Comparison of ENCODE assay signal across 8 mouse cellular contexts in genomic region chr8:84697166-84698130, GRCm38 (mm10). TPM values are rescaled to one million over a fixed set of nuclear protein-coding genes. Genes with fewer than 3 reads are reported as not detected.
DNase-seq lines count a peak whose midpoint lies in the region; ATAC-seq and TF ChIP-seq lines count a peak whose summit lies in the region.

No protein-coding gene starts in this region.

- peak; percentile 69 for TF ChIP-seq CTCF in gastrocnemius, adult 2 months (IDR thresholded peaks at IDR 0.05)
- TF ChIP-seq CTCF in bone marrow macrophage, adult 2 months (IDR thresholded peaks at IDR 0.05; ENCODE audit: low read depth, low read length): 0 out of 2 replicates have a peak, but pooled peaks have one; percentile 29

- ATAC-seq in midbrain, embryonic 14.5 days (ENCODE audit: low FRiP score, low TSS enrichment): no peak
- ATAC-seq in midbrain, embryonic 13.5 days: no peak
- ATAC-seq in erythroid progenitor cell, adult 5-6 weeks (replicated peaks; ENCODE audit: low FRiP score, poor library complexity, severe bottlenecking): no peak

- H3K4me3 ChIP-seq in gastrocnemius, adult 2 months: no peak overlapping the region
- no peak overlapping the region for H3K4me3 ChIP-seq in midbrain, embryonic 14.5 days (replicated peaks; ENCODE audit: low read depth, low read length)
- no peak overlapping the region for H3K4me3 ChIP-seq in midbrain, embryonic 13.5 days (replicated peaks)
- no peak overlapping the region for H3K4me3 ChIP-seq in bone marrow macrophage, adult 2 months (ENCODE audit: insufficient read depth, low read length)

- H3K4me1 ChIP-seq in midbrain, embryonic 14.5 days (ENCODE audit: control insufficient read depth, insufficient read depth, low read length): no peaks in the 10 kb centered on the region
- no peaks in the 10 kb centered on the region; the same call in 1 of the 2 replicates for H3K4me1 ChIP-seq in midbrain, embryonic 13.5 days (replicated peaks)
- peaks cover 26% of the 10 kb centered on the region for H3K4me1 ChIP-seq in bone marrow macrophage, adult 2 months (ENCODE audit: control insufficient read depth, insufficient read depth, low read length)

- intact Hi-C loops in gastrocnemius, adult 2 months (cut with DNase I): loop anchor here (2.0 kb wide), 1 partner anchor 115 kb away; no protein-coding TSS in a partner anchor

- peaks cover 64% of the 10 kb centered on the region for H3K36me3 ChIP-seq in midbrain, embryonic 14.5 days (ENCODE audit: control insufficient read depth, insufficient read depth, low read length)
- H3K36me3 ChIP-seq in midbrain, embryonic 13.5 days: peaks cover 72% of the 10 kb centered on the region

- no peaks in the 10 kb centered on the region for H3K9me3 ChIP-seq in midbrain, embryonic 14.5 days (ENCODE audit: control insufficient read depth, low read length)
- H3K9me3 ChIP-seq in midbrain, embryonic 13.5 days: no peaks in the 10 kb centered on the region

- H3K4me2 ChIP-seq in midbrain, embryonic 14.5 days (ENCODE audit: low read length): no peak overlapping the region
- H3K4me2 ChIP-seq in midbrain, embryonic 13.5 days (replicated peaks): no peak overlapping the region

- no peak overlapping the region for H3K9ac ChIP-seq in midbrain, embryonic 14.5 days (replicated peaks; ENCODE audit: low read length)
- no peak overlapping the region for H3K9ac ChIP-seq in midbrain, embryonic 13.5 days (replicated peaks)

- peaks cover 14% of the 10 kb centered on the region for H3K27me3 ChIP-seq in midbrain, embryonic 14.5 days (ENCODE audit: control insufficient read depth, insufficient read depth, low read length)
- H3K27me3 ChIP-seq in midbrain, embryonic 13.5 days: peaks cover 25% of the 10 kb centered on the region

- 88% methylated on average over 14 of the region's 14 CpGs for WGBS in midbrain, embryonic 14.5 days
- 88% methylated on average over 14 of the region's 14 CpGs for WGBS in midbrain, embryonic 13.5 days

- H3K27ac ChIP-seq in gastrocnemius, adult 2 months: 0 out of 2 replicates have a peak overlapping the region, but pooled peaks have one; percentile 87
- no peak overlapping the region for H3K27ac ChIP-seq in midbrain, embryonic 14.5 days (replicated peaks; ENCODE audit: low read depth, low read length)
- H3K27ac ChIP-seq in midbrain, embryonic 13.5 days: no peak overlapping the region
- peak overlapping the region; percentile 99; the same call in 1 of the 2 replicates for H3K27ac ChIP-seq in bone marrow macrophage, adult 2 months (ENCODE audit: insufficient read depth, low read depth, low read length)

- DNase-seq in gastrocnemius, adult 2 months: peak; percentile 64
- DNase-seq in gastrocnemius, adult 18-20 months (ENCODE audit: low spot score): no peak
- DNase-seq in midbrain, embryonic 14.5 days: peak; percentile 70
- peak; percentile 79 for DNase-seq in lung, postnatal 36 days
- no peak for DNase-seq in adrenal gland, postnatal 25 days

- TF ChIP-seq POLR2A in bone marrow macrophage, adult 2 months (IDR thresholded peaks at IDR 0.05; ENCODE audit: borderline replicate concordance, low read depth, low read length): no peak

RNA-seq across cellular contexts. Expression of gene Lyl1, which starts 3.8 kb away (rescaled TPM):
- total RNA-seq in gastrocnemius, adult 2 months (2021): 1 to 10 TPM; 1.1 to 1.3 TPM
- total RNA-seq in gastrocnemius, adult 18-20 months (2021): 1 to 10 TPM in 1 of 2 experiments, under 1 TPM in 1; 0.73 to 1.6 TPM
- 1.5 and 3.8 TPM in 2 replicates for polyA plus RNA-seq in midbrain, embryonic 14.5 days (2014; fragmentation: Nextera tagmentation; extraction: Ambion mirVana)
- polyA plus RNA-seq in midbrain, embryonic 13.5 days (2015; fragmentation: Nextera tagmentation; extraction: Ambion mirVana): 2.1 and 2.4 TPM in 2 replicates
- 91.9 and 102 TPM in 2 replicates for polyA plus RNA-seq in bone marrow macrophage, adult 2 months (2012; ENCODE audit: insufficient read depth, insufficient read length, missing spikeins)
- 3.1 and 3.8 TPM in 2 replicates for total RNA-seq in adrenal gland, postnatal 25 days (2021)
- total RNA-seq in erythroid progenitor cell, adult 5-6 weeks (2015; ENCODE audit: low replicate concordance): 98.7 and 109 TPM in 2 replicates
- 54.7 and 70.5 TPM in 2 replicates for total RNA-seq in erythroid progenitor cell, adult 5-6 weeks (2017; ENCODE audit: low replicate concordance)

RNA-seq across cellular contexts. Expression of gene Nacc1, which starts 9.8 kb away (rescaled TPM):
- total RNA-seq in gastrocnemius, adult 2 months (2021): 10 to 100 TPM; 18.7 to 24.3 TPM
- 10 to 100 TPM; 19.3 to 22.8 TPM for total RNA-seq in gastrocnemius, adult 18-20 months (2021)
- polyA plus RNA-seq in midbrain, embryonic 14.5 days (2014; fragmentation: Nextera tagmentation; extraction: Ambion mirVana): 19.1 and 20.2 TPM in 2 replicates
- polyA plus RNA-seq in midbrain, embryonic 13.5 days (2015; fragmentation: Nextera tagmentation; extraction: Ambion mirVana): 16.8 and 17.3 TPM in 2 replicates
- polyA plus RNA-seq in bone marrow macrophage, adult 2 months (2012; ENCODE audit: insufficient read depth, insufficient read length, missing spikeins): 30.8 and 35.2 TPM in 2 replicates
- total RNA-seq in adrenal gland, postnatal 25 days (2021): 73.9 and 76.0 TPM in 2 replicates
- 24.3 and 25.6 TPM in 2 replicates for total RNA-seq in erythroid progenitor cell, adult 5-6 weeks (2015; ENCODE audit: low replicate concordance)
- total RNA-seq in erythroid progenitor cell, adult 5-6 weeks (2017; ENCODE audit: low replicate concordance): 11.8 and 16.9 TPM in 2 replicates

RNA-seq across cellular contexts. Expression of gene Trmt1, which starts 11.3 kb away (rescaled TPM):
- 10 to 100 TPM; 45.6 to 57.5 TPM for total RNA-seq in gastrocnemius, adult 2 months (2021)
- 10 to 100 TPM; 47.0 to 51.4 TPM for total RNA-seq in gastrocnemius, adult 18-20 months (2021)
- polyA plus RNA-seq in midbrain, embryonic 14.5 days (2014; fragmentation: Nextera tagmentation; extraction: Ambion mirVana): 56.9 and 59.6 TPM in 2 replicates
- 50.1 and 55.7 TPM in 2 replicates for polyA plus RNA-seq in midbrain, embryonic 13.5 days (2015; fragmentation: Nextera tagmentation; extraction: Ambion mirVana)
- polyA plus RNA-seq in bone marrow macrophage, adult 2 months (2012; ENCODE audit: insufficient read depth, insufficient read length, missing spikeins): 46.8 and 58.4 TPM in 2 replicates
- 75.1 and 83.9 TPM in 2 replicates for total RNA-seq in adrenal gland, postnatal 25 days (2021)
- total RNA-seq in erythroid progenitor cell, adult 5-6 weeks (2015; ENCODE audit: low replicate concordance): 7.9 and 13.4 TPM in 2 replicates
- total RNA-seq in erythroid progenitor cell, adult 5-6 weeks (2017; ENCODE audit: low replicate concordance): 18.4 and 23.1 TPM in 2 replicates

RNA-seq across cellular contexts. Expression of gene G430095P16Rik, which starts 25.4 kb away (rescaled TPM):
- total RNA-seq in gastrocnemius, adult 2 months (2021): under 1 TPM; 0.36 to 0.78 TPM
- total RNA-seq in gastrocnemius, adult 18-20 months (2021): under 1 TPM; 0.34 to 0.45 TPM
- 0.67 and 0.91 TPM in 2 replicates for polyA plus RNA-seq in midbrain, embryonic 14.5 days (2014; fragmentation: Nextera tagmentation; extraction: Ambion mirVana)
- 1.3 and 1.9 TPM in 2 replicates for polyA plus RNA-seq in midbrain, embryonic 13.5 days (2015; fragmentation: Nextera tagmentation; extraction: Ambion mirVana)
- polyA plus RNA-seq in bone marrow macrophage, adult 2 months (2012; ENCODE audit: insufficient read depth, insufficient read length, missing spikeins): 1.0 and 1.1 TPM in 2 replicates
- total RNA-seq in adrenal gland, postnatal 25 days (2021): not detected in 2 replicates
- 12.2 and 21.6 TPM in 2 replicates for total RNA-seq in erythroid progenitor cell, adult 5-6 weeks (2015; ENCODE audit: low replicate concordance)
- 1.1 and 13.2 TPM in 2 replicates for total RNA-seq in erythroid progenitor cell, adult 5-6 weeks (2017; ENCODE audit: low replicate concordance)

RNA-seq across cellular contexts. Expression of gene Ier2, which starts 34.8 kb away (rescaled TPM):
- 1 to 10 TPM; 5.9 to 6.5 TPM for total RNA-seq in gastrocnemius, adult 2 months (2021)
- total RNA-seq in gastrocnemius, adult 18-20 months (2021): 1 to 10 TPM; 4.7 to 8.3 TPM
- 15.5 and 16.0 TPM in 2 replicates for polyA plus RNA-seq in midbrain, embryonic 14.5 days (2014; fragmentation: Nextera tagmentation; extraction: Ambion mirVana)
- polyA plus RNA-seq in midbrain, embryonic 13.5 days (2015; fragmentation: Nextera tagmentation; extraction: Ambion mirVana): 20.0 and 26.3 TPM in 2 replicates
- polyA plus RNA-seq in bone marrow macrophage, adult 2 months (2012; ENCODE audit: insufficient read depth, insufficient read length, missing spikeins): 23.3 and 24.7 TPM in 2 replicates
- 19.6 and 22.3 TPM in 2 replicates for total RNA-seq in adrenal gland, postnatal 25 days (2021)
- 10.9 and 16.2 TPM in 2 replicates for total RNA-seq in erythroid progenitor cell, adult 5-6 weeks (2015; ENCODE audit: low replicate concordance)
- total RNA-seq in erythroid progenitor cell, adult 5-6 weeks (2017; ENCODE audit: low replicate concordance): 7.6 and 8.1 TPM in 2 replicates

Comparison
In these comparisons a context has a peak if more than half of its experiments do, and no peak if none do; other contexts are left out.
1. DNase-seq: peak in gastrocnemius, adult 2 months (single experiment), midbrain, embryonic 14.5 days (single experiment) and lung, postnatal 36 days (single experiment); none in gastrocnemius, adult 18-20 months (single experiment) and adrenal gland, postnatal 25 days (single experiment).
2. H3K27ac ChIP-seq: peak in gastrocnemius, adult 2 months (single experiment) and bone marrow macrophage, adult 2 months (single experiment); none in midbrain, embryonic 14.5 days (single experiment) and midbrain, embryonic 13.5 days (single experiment).
3. RNA of gene Lyl1, which starts 3.8 kb away (total RNA-seq): 54.7 to 109 TPM in erythroid progenitor cell, adult 5-6 weeks; 3.1 to 3.8 TPM in adrenal gland, postnatal 25 days, 0.73 to 1.6 TPM in gastrocnemius, adult 18-20 months and 1.1 to 1.3 TPM in gastrocnemius, adult 2 months; every median in the first group is over 10 times any median in the second.